In genomic region chr6:124769101-124769765, GRCm38 (mm10) we compare ENCODE assay signal across 8 mouse cellular contexts. TPM values are rescaled to one million over a fixed set of nuclear protein-coding genes. Genes with fewer than 3 reads are reported as not detected.
DNase-seq lines count a peak whose midpoint lies in the region; ATAC-seq lines count a peak whose summit lies in the region.

Eno2 (minus strand) TSS chr6:124769673.

- no peaks in the 10 kb centered on the region for H3K36me3 ChIP-seq in kidney, embryonic 15.5 days
- no peaks in the 10 kb centered on the region for H3K36me3 ChIP-seq in forebrain, embryonic 12.5 days (replicated peaks)
- H3K36me3 ChIP-seq in hindbrain, embryonic 13.5 days, result no peaks in the 10 kb centered on the region
- H3K36me3 ChIP-seq in midbrain, embryonic 13.5 days, result no peaks in the 10 kb centered on the region

- H3K4me3 ChIP-seq in kidney, embryonic 15.5 days (replicated peaks), result peak within 1 kb of the TSS; percentile 60
- peak within 1 kb of the TSS; percentile 40 for H3K4me3 ChIP-seq in forebrain, embryonic 12.5 days (replicated peaks)
- H3K4me3 ChIP-seq in hindbrain, embryonic 13.5 days, result peak within 1 kb of the TSS; percentile 55
- H3K4me3 ChIP-seq in midbrain, embryonic 13.5 days (replicated peaks), result peak within 1 kb of the TSS; percentile 49

- peak within 1 kb of the TSS; percentile 97 for H3K4me2 ChIP-seq in kidney, embryonic 15.5 days
- H3K4me2 ChIP-seq in forebrain, embryonic 12.5 days, result peak within 1 kb of the TSS; percentile 65
- peak within 1 kb of the TSS; percentile 72 for H3K4me2 ChIP-seq in hindbrain, embryonic 13.5 days
- H3K4me2 ChIP-seq in midbrain, embryonic 13.5 days (replicated peaks), result peak within 1 kb of the TSS; percentile 67

- peaks cover 42% of the 10 kb centered on the region for H3K4me1 ChIP-seq in kidney, embryonic 15.5 days
- peaks cover 24% of the 10 kb centered on the region for H3K4me1 ChIP-seq in forebrain, embryonic 12.5 days
- peaks cover 32% of the 10 kb centered on the region for H3K4me1 ChIP-seq in hindbrain, embryonic 13.5 days (replicated peaks)
- peaks cover 26% of the 10 kb centered on the region for H3K4me1 ChIP-seq in midbrain, embryonic 13.5 days (replicated peaks)

- 0 out of 2 replicates have a peak, but pooled peaks cover 9% of the 10 kb centered on the region for H3K27me3 ChIP-seq in kidney, embryonic 15.5 days
- H3K27me3 ChIP-seq in forebrain, embryonic 12.5 days, result peaks cover 38% of the 10 kb centered on the region
- peaks cover 15% of the 10 kb centered on the region for H3K27me3 ChIP-seq in hindbrain, embryonic 13.5 days
- H3K27me3 ChIP-seq in midbrain, embryonic 13.5 days, result peaks cover 5% of the 10 kb centered on the region; the same call in 1 of the 2 replicates

- peak; percentile 54 for ATAC-seq in kidney, embryonic 15.5 days (replicated peaks; ENCODE audit: low FRiP score)
- ATAC-seq in forebrain, embryonic 12.5 days (ENCODE audit: low FRiP score), result peak; percentile 85
- peak; percentile 82 for ATAC-seq in hindbrain, embryonic 13.5 days (ENCODE audit: low FRiP score)
- peak; percentile 85 for ATAC-seq in midbrain, embryonic 13.5 days

- H3K9ac ChIP-seq in kidney, embryonic 15.5 days, result peak within 1 kb of the TSS; percentile 57
- peak within 1 kb of the TSS; percentile 62 for H3K9ac ChIP-seq in forebrain, embryonic 12.5 days
- H3K9ac ChIP-seq in hindbrain, embryonic 13.5 days, result peak within 1 kb of the TSS; percentile 81
- H3K9ac ChIP-seq in midbrain, embryonic 13.5 days (replicated peaks), result peak within 1 kb of the TSS; percentile 67

- intact Hi-C loops in left cerebral cortex, postnatal 36 days (cut with DNase I), result loop anchor here (2.0 to 5.0 kb wide), 3 partner anchors 36 to 93 kb away; partner anchors contain the start of gene Gpr162

- no peak for DNase-seq in kidney, adult 11 months
- DNase-seq in brain, adult 2 months (ENCODE audit: low read depth, low spot score), result peak; percentile 95
- DNase-seq in left cerebral cortex, postnatal 36 days (ENCODE audit: low spot score in 2 of 2), result peak; percentile 71 to 83
- peak; percentile 65 for DNase-seq in testis, postnatal 10 days (ENCODE audit: low spot score)

- no peaks in the 10 kb centered on the region for H3K9me3 ChIP-seq in kidney, embryonic 15.5 days (replicated peaks)
- H3K9me3 ChIP-seq in forebrain, embryonic 12.5 days, result no peaks in the 10 kb centered on the region
- no peaks in the 10 kb centered on the region for H3K9me3 ChIP-seq in hindbrain, embryonic 13.5 days
- no peaks in the 10 kb centered on the region for H3K9me3 ChIP-seq in midbrain, embryonic 13.5 days

- H3K27ac ChIP-seq in kidney, embryonic 15.5 days, result peak within 1 kb of the TSS; percentile 60
- H3K27ac ChIP-seq in forebrain, embryonic 12.5 days, result no peak within 1 kb of the TSS
- H3K27ac ChIP-seq in hindbrain, embryonic 13.5 days, result peak within 1 kb of the TSS; percentile 77
- H3K27ac ChIP-seq in midbrain, embryonic 13.5 days, result peak within 1 kb of the TSS; percentile 36

- WGBS in kidney, embryonic 15.5 days, result under 1% methylated on average over 47 of the region's 54 CpGs
- WGBS in forebrain, embryonic 12.5 days, result under 1% methylated on average over 49 of the region's 54 CpGs
- under 1% methylated on average over 51 of the region's 54 CpGs for WGBS in hindbrain, embryonic 13.5 days
- under 1% methylated on average over 49 of the region's 54 CpGs for WGBS in midbrain, embryonic 13.5 days

RNA-seq across cellular contexts. Expression of gene Eno2, which starts in this region (rescaled TPM):
- 10.5 and 12.4 TPM in 2 replicates for polyA plus RNA-seq in kidney, embryonic 15.5 days (2015; fragmentation: Nextera tagmentation; extraction: Ambion mirVana)
- 10.5 and 10.6 TPM in 2 replicates for polyA plus RNA-seq in forebrain, embryonic 12.5 days (2016; fragmentation: Nextera tagmentation; extraction: Ambion mirVana)
- polyA plus RNA-seq in hindbrain, embryonic 13.5 days (2015; fragmentation: Nextera tagmentation; extraction: Ambion mirVana), result 53.2 and 58.7 TPM in 2 replicates
- 1,000 to 10,000 TPM; 1,042 to 1,110 TPM for total RNA-seq in left cerebral cortex, postnatal 36 days (2021)
- polyA plus RNA-seq in midbrain, embryonic 13.5 days (2015; fragmentation: Nextera tagmentation; extraction: Ambion mirVana), result 27.5 and 29.7 TPM in 2 replicates
